Mouse (Mus musculus) embryo, embryonic 10 days (tissue): Measurements from ENCODE around the gene Vcp.

Experiments used
- DNase-seq: peaks from one replicate; pipeline ENCODE4 v3.0.0-alpha.2; 2015; ENCODE audit warnings: low spot score

Gene Vcp

DNA sequence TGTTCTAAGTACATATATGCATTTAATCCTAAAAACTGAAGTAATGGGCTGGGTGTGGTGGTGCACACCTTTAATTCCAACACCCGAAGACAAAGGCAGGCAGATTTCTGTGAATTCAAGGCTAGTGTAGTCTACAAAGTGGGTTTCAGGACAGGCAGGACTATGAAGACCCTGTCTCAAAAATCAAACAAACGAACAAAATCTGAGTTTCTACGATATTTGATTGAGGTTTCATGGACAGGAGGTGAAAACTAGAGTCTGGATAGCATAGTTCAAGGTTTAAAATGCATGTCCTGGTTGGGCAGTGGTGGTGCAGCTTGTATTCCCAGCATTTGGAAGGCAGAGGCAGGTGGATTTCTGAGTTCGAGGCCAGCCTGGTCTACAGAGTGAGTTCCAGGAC, 31.0 kb downstream of the Vcp start, which contains the start of gene 1700022I11Rik:
Gene 1700022I11Rik, plus strand, starts transcription at position 301 of the 400 bp plus-strand sequence.
- DNase-seq: no peak

- peak; percentile 81 for DNase-seq
These were observed 35.1 kb downstream of the Vcp start for GRCm38 (mm10) chr4:42965039-42965719.

GRCm38 (mm10) chr4:42963480-42963879, 36.8 kb downstream of the Vcp start:
- no peak for DNase-seq

DNA sequence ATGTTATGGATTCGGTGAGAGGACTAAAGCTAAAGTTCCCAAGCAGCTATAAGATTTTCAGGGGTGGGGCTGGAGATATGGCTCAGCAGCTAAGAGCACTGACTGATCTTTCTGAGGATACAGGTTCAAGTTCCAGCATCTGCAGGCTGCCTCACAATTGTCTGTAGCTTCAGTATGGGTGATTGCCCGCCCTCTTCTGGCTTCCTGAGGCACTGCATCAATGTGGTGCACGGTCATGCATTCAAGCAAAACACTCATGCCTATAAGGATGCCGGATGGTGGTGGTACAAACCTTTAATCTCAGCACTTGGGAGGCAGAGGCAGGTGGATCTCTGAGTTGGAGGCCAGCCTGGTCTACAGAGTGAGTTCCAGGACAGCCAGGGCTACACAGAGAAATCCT, 38.7 kb downstream of the Vcp start:
- DNase-seq: peak; percentile 72

- no peak for DNase-seq
These were observed 40.9 kb downstream of the Vcp start for GRCm38 (mm10) chr4:42959382-42959781.

GRCm38 (mm10) chr4:42958942-42959341, 41.4 kb downstream of the Vcp start:
- DNase-seq: no peak

GRCm38 (mm10) chr4:42957979-42958378, 42.3 kb downstream of the Vcp start:
- DNase-seq: no peak

GRCm38 (mm10) chr4:42957306-42957705, 43.0 kb downstream of the Vcp start:
- no peak for DNase-seq

- no peak for DNase-seq
These were observed 43.7 kb downstream of the Vcp start for GRCm38 (mm10) chr4:42956581-42956980.

GRCm38 (mm10) chr4:42955200-42955599, 45.1 kb downstream of the Vcp start:
- no peak for DNase-seq

DNA sequence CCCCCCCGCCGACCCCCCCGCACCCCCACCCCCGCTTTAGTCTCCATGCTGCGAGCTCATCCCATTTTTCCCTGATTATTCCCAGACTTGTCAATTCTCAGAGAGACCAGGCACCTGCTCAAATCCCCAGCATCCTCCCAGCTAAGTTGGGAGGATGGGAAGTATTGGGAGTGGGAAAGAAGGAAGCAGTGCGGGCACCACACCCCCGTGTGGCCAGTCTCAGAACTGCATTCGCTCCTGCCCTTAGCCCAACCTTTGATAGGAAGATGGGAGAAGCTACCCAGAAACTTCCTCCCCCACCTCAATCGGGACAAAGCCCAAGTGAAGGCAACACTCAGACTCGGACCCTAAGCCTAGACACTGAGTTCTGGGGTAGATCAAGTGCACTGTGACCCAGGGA, 46.0 kb downstream of the Vcp start:
- peak; percentile 80 for DNase-seq

- no peak for DNase-seq
These were observed 46.7 kb downstream of the Vcp start for GRCm38 (mm10) chr4:42953435-42954094.

DNA sequence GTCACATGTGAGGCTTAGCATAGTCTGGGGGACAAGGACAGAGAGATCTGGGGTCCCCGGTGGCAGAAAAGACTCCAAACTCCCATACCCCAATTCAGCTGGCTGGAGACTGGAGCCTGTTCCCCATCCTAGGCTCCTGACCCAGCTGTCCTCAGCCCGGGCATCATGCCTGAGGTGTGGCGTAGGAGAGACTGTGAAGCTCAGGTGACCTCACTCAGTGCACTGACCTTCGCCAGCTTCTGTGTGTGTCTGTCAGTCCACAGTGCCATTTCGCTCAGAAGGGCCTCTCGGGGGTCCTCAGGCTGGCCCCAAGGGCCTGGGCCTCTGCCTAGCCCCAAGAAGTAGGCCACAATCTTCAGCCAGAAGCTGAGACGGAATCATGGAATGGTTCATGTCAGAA, 47.7 kb downstream of the Vcp start:
- DNase-seq: no peak

DNA sequence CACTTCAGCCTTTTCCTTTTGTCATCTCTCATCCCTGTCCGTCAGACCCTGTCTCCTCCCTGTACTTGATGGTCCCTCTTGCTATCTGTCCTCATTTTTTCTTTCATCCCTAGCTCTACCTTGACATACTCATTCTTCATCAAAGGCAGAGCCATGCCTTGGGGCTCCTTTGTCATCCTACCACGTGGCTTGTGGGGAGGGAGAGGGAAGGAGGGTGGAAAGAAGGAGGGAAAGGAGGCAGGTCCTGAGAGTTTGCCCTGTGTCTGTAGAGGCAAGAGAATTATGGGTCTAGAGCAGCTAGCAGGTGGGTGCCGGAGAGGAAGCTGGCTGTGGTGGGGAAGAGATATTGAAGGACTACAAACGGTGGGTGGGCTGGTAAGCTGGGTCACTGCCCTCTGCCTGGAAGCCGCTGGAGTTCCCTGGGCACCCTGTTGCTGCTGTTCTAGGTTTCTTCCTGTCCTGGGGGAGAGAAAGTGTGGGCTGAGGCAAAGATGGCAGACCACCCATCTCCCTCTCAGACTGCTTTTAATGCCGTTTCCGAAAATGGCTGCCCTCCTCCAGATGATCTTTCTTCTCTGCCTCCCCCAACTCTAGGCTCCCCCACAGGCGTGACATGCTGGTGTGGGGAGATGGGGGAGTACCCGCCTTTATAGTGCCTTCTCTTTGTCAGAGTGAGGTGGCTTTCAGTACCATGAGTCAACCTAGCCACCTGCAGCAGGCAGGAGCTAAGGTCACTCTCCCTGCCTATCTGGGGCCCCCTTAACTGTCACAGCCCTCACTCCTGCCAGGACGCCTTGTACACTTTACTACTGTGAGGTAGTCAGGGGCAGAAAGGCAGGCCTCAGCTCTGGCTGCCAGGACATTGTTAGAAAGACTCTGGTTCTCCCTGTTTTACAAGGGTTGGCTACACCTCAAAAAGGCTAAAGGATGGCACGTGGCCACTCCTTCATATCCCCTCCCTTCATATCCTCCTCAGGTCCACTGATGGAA, 48.8 kb downstream of the Vcp start:
- no peak for DNase-seq

- DNase-seq: peak; percentile 81
These were observed 50.2 kb downstream of the Vcp start for GRCm38 (mm10) chr4:42950065-42950558.

DNA sequence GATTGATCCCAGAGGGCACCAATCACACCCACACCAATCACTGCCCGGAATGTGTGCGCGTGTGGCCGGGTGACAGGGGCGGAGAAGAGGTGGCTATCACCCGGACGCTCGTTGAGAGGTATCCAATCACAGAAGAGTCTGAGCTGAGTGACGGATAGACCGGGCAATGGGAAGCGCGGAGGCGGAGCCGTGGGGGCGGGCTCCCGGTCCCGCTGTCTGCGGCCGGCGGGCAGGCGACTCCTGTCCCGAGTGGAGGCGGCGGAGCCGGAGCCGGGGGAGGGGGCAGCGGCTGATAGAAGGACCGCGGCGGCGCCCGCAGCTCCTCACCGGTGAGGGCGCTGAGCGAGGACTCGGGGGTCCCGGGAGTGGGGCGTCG, 50.6 kb downstream of the Vcp start, which contains the start of gene Dnajb5:
Gene Dnajb5, plus strand, starts transcription at position 139 of the 376 bp plus-strand sequence.
- DNase-seq: peak; percentile 96

DNA sequence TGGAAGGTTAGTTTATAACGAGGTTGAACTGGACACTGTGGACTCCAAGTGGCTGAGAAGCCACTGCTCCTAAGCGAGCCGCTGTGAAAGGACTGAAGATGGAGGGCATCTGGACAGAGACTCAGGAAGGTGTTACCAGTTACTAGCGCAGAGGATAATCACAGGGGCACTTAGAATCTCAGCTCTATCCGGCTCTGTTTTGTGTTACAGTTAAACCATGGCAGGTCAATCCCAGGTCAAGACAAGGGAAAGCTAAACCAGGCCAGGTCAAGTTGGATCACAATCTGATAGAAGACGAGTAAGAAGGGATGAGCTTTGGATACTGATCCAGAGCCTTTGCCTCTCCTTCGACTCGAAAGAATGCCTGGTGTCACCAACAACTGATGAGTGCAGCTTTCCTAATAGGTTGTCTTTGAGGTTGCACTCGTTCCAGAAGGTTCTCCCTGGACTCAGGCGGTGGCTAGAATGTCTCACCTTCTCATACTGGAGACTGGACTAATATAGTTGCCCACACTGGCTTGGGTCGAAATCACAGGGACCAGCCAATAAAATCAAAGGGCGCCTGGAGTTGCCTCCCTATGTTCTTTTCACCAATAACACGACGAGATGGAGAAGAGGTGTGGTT, 51.1 kb downstream of the Vcp start:
- DNase-seq: no peak

- DNase-seq: no peak
These were observed 51.8 kb downstream of the Vcp start for GRCm38 (mm10) chr4:42948527-42948926.

DNA sequence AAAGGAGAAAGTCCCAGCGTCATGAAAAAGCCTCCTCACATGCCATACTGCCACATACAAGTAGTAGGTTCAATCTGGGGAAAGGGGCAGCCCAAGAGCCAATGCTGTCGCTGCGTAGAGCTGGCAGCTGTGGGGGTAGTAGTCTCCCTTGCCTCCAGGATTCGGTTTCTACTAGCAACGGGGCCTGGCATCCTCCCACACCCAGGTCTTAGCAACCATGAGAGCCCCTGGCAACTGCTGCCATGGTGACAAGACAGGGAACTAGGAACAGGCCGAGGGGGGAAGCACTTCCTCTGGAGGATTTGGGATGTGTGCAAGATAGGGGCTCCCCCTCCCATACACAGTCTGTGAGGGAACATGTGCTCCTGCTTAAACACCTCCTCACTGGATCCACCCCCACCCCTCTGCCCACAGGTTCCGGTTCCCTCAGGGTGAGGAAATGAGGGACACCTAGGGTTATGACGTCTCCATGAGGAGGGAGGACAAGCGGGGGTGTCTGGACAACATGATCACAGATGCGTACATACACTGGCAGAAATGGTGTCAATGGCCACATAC, 53.5 kb downstream of the Vcp start:
- DNase-seq: peak; percentile 43

DNA sequence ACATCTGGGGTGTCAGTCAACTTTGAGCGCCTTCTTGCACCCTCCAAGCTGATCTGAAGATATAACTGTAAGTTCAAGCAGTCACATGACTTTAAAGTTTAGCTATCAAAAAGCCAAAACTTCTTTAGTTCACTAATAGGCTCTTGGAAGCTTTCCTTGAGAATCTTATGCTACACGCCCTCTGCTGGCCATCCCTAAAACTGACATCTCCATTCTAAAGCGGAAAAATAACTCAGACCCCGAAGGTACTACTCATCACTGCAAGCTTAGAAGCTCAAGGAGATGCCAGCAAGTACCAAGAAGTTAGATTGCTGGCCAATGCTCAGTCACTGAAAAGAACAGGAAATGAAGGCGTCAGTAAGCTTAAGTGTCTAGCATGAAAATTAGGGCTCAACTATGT, 54.4 kb downstream of the Vcp start:
- DNase-seq: peak; percentile 81

DNA sequence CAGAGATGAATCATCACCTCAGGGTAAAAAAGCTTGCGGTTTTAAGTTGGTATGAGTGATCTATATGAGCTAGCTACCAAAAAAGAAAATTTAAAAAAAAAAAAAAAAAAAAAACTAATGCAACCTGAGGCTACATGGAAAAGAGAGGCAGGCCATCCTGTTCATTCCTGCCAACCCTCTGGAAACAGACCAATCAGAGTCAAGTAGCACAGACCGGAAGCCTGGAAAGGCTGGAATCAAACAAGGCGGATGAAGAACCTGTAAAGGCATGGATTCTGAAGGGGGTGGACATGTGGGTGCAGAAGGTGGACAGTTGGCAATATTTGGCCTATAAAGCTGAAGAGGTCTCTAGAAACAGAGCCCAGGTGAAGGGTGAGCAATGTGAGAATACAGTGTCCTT, 54.9 kb downstream of the Vcp start:
- no peak for DNase-seq
